Mouse (Mus musculus) monocyte, adult 5-6 weeks (primary cell): ENCODE measurements around the gene Rpgr. TPM values are rescaled to one million over a fixed set of nuclear protein-coding genes. Genes with fewer than 3 reads are reported as not detected.
A peak's percentile ranks its signal among the peaks of the same experiment; 100 is the strongest.

ENCODE experiments used
- ATAC-seq: fragments of 153-309, 156-312 bp; replicated peaks from 2 replicates; pipeline ENCODE4 v1.8.0; 2017; ENCODE audit warnings: mild to moderate bottlenecking; ENCODE audit not compliant: low TSS enrichment, insufficient number of reproducible peaks, severe bottlenecking, poor library complexity, low FRiP score
- total RNA-seq: library from RNA; stranded (forward); fragments of 200-1000, 200-491, 200-594 nt; gene quantifications from 3 replicates; pipeline ENCODE4 v1.2.3, GENCODE M21; 2017

Gene Rpgr
- 1.6 to 4.4 TPM (median 4.2 TPM) in 3 replicates for total RNA-seq

DNA sequence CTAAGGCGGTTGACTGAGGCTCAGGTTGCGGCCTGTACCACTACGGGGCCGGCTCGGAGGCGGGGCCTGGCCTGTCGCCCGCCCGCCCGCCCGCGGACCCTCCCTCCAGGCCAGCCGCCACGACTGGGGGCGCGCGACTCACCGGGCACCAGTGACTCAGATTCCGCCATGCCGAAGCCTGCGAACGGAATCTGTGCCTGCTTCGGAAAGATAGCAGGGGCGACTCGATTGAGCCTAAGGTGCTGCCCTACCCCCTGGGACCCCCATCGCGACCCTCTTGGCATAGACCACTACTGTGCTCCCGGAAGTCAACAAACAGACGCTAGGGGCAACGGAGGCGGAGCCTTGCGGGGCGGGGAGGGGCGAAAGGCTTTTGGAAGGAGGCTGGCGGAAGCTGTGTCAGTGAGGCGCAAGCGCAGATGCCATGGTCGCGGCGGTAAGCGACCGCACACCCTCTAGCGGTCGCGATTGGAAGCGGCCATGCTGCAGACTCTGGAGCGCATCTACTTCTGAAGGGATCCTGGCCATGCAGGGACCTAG, at the start of gene Rpgr:
Rpgr (minus strand) TSS at position 511 of the 540 bp plus-strand sequence.
- peak; percentile 99 for ATAC-seq

DNA sequence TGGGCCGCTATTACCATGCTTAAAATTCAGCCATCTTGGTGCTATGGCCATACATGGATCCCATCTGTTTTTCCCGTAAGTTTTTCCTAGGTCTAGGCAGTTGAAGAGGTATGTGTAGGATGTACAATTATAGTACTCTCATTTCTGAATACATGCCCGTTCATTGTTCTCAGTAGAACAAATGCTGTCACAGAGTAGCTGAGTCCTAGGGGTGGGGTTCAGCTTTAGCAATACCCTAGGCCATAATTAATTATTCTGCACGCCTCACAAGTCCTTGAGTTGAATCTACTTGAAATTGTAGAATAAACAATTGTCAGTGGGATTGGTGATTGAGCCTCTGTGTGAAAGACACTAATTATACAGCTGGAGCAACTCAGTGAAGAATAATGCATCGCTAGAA, 41.5 kb upstream of the Rpgr start:
- ATAC-seq: no peak

DNA sequence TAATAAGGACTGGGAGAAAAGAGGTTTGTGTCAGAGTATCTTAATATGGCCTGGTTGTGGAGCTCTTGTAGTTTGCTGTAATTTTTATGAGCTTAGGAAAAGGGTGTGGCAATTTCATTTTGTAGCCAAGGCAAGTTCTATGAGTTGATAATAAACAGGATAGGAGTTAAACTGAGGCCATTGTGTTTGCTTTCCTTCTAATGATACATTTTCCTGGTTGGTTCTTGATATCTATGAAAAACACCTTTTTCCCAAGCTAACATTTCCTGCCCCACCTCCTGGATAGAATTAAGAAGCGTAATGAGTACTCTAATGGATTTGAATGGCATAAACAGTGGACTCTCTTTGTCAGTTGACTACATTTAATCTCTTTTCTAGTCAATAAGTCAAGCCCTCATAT, 41.1 kb upstream of the Rpgr start:
- ATAC-seq: no peak

DNA sequence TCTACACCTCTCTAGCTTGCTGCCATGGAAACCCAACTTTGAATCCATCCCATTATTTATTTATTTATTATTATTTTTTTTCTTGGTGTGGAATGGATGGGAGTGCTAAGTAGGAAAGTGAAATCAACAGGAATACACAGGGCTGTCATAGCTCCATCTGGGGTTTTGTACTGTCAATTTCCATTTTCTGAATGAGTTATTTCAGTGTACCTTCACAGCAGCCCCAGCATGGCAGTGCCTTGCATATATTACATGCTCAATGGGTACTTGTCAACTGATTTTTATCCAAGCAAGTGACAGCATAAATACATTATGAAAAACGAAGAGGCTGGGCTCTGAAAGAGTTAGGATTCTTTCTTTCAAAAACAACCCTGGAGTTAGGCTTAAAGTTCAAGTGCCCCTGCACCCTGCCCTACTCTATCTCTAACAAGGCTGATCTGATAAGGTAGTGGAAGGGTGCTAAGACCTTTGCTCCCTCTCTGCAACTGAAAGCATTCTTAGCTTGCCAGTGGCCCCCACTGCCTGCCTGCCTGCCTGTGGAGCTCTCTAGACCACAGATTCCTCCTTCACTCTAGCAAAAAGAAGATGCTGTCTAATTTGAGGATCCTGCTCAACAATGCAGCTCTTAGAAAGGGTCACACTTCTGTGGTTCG, 35.3 kb upstream of the Rpgr start, which contains the start of gene Otc:
Otc (plus strand) TSS at position 454 of the 653 bp plus-strand sequence.
- no peak for ATAC-seq

DNA sequence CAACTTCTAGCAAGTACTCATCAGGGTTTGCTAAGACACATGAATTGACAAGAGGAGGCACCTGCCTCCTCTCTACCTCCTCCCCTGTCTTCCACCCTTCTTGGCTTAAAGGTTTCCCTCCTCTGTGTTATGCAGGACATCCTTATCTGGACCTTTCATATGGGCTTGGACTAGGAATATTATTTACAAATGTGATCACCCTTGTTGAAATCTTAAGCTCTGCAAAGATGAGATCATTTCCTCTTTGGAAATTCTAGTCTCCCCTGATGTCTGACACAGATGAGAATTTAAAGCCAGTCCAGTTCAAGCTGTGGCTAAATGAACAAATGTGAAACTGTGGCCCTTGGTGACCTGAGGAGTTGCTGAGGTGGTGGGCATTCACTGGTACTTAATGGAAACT, 34.6 kb upstream of the Rpgr start:
- no peak for ATAC-seq

DNA sequence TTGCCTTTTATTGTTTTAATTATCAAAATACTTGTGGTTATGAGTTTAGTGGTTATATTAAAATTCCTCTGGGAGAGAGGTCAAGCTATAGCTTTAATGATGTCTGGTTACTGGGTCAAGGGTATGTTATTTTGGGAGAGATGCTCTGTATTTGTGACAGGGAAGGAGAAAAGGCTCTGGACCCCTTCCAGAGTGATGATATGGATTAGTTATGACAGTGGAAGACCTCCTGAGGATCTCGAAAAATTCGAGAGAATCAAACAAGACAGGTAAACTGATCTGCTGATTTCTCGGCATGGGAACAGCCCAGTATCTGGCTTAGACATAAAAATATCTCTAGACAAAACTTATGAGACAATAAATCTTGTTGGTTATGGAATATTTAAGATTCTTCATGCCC, 27.2 kb upstream of the Rpgr start:
- ATAC-seq: no peak

DNA sequence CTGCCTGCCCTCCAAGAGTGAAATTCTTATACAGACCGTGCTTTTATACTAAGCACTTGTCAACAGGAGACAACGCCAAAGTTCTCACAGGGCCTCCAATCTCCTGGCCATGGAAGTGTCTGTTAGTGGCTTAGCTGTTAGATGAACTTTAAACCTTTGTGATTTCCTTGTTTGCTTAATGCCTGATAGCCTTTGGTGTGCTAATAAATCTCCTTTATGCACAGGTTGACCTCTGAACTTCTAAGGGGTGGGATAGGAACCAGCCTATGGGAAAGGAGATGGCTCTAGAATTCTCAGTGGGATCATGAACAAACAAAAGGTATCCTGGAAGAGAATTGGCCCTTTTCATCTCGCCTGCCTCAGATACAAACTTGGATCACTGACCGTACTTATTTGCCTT, 22.8 kb upstream of the Rpgr start:
- ATAC-seq: no peak

DNA sequence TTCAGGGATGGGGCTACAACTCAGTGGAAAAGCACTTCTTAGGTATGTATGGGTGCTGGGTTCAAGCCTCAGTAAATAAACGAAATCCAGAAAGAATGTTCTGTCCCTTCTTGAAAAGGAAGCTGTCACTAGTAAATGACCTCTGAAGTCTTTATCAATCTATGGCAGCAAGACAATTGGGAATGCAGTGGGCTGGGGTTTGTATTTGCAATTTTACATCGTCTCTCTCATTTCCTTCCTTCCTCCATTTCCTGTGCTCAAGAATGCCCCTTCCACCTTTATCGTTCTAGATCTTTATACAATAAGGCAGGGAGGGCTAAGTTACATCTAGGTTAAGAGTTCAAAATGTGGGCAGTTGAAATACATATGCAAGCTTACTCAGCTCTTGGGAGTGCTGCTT, 17.9 kb upstream of the Rpgr start:
- no peak for ATAC-seq

DNA sequence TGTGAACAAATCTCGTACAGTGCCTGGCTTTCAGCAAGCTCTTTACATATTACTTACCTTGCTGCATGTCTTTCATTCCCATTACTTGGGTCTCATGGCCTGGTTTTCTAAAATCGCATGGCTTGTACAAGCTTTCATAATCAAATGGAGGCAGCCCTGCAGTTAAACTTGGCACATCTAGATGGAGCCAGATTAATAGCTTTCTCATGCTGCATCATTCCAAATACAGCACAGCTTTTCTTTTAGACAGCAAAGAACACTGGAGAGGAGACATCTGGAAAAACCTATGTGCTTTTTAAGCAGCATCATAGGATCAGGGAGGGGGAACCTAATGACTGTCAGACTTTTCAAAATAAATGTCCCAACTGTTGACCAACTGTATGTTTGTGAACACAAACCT, 16.3 kb upstream of the Rpgr start:
- no peak for ATAC-seq

DNA sequence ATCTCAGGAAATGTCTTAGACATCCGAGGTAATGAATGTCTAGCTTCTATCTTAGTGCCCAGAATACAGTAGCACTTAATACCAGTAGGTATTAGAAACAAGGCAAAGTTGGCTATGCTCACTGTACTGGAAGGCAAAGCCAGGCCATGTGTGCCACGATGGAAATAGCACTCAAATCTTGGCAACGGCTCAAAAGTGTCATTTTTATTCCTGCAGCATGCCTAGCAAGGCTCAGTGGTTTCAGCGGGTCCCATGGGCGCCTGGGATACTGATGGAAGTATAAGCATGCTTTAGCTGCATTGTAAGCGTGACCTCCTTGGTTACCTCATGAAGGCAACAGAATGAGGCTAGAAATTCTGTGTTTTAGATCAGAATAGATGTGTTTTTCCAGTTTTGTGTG, 2.6 kb upstream of the Rpgr start:
- ATAC-seq: no peak

DNA sequence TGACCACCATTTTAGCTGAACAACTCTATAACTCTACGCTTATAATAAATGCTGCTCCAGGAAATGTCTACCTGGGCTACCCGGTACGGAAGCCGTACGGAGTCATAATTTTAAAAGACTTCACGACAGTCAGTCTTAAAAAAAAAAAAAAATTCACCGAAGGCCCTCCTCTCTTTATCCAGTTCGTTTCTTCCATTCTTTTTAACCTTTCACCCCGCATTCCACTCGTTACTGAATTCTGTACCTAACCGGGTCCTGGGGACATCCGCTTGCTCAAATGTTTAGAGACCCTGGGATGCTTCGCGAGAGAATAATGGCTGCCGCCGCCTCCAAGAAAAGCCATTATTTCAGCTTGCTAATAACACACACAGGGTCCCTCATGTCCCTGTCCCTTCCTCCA, 748 bp downstream of the Rpgr start:
- no peak for ATAC-seq

DNA sequence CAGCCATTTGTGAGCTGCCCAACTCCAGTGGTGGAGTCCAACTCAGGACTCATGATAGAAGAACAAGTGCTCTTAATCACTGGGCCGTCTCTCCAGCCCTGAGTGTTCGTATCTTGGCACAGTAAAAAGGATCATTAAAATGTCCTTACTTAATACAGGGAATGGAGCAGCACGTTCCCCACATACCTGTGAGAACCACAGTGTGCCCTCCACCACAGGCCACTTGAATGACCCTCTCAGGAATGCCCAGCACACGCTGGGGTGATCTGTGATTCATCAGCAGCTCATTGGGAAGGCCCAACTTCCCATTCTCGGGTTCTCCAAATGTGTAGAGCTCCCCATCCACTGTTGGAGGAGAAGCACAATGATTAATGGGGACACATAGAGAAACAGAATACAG, 10.8 kb downstream of the Rpgr start:
- ATAC-seq: no peak

DNA sequence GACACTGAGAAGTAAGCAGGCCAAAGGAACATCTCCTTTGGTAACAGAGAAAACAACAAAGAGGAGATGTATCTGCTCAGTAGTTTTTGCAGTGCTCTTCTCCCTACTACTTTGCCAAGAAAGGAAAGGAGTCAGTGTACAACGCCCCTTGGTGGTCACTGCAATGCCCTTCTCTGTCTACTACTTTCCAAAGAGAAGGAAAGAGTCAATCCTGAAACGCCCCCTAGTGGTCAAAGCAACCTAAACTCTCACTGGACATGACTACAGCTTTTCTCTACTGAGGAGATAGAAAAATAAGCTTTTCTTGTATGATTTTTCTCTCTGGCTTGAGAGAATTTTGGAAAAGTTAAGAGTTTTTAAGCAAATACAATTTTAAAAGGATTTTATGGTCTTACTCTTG, 15.4 kb downstream of the Rpgr start:
- no peak for ATAC-seq

DNA sequence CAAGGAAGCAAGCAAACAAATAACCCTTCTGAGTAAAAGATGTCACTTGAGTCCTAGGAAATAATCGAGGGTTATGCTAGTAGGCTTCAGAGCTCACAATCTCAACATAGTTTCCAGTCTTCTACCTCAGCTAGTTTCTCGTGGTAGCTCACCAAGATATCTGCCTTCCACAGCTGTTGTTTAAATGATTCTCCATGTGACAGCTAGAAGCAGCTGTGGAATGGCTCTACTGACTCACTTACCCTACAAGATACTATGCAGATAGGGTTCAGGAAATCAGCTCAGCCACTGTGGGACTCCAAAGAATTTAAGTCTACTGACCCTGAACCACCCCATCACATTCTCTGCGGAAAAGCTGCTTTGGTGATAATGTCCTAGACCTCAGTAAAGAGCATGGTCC, 64.3 kb downstream of the Rpgr start:
- no peak for ATAC-seq

DNA sequence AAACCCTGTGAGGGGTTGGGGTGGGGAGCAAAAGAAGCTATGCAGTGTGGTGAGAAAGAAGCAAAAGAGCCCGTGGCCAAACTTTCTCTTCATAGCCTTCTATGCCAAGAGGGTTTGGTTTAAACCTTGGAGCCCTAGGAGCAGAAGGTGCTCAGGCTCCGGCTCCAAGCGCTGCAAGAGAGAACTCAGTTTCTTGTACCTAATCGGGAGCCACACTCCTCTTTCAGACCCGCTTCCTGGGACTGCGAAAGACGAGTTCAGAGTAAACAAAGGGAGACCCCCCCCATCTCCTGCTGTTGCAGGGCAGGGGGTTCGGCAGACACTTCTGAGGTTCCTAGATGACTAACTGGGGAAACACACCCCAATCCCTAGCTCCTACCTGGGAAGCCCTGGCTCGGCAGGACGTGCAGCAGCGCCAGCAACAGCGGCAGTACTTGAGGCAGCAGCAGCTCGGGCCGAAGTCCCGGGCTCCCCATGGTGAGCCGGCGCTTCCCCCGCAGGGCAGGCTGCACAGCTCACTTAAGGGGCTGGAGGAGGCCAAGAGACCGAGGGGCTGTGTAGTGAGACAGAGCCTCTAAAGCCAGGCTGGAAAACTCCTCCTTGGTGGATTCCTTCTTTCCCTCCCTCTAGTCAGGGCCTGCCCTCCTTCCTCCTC, 99.5 kb downstream of the Rpgr start, which contains the start of gene Srpx:
Srpx (minus strand) TSS at position 645 of the 655 bp plus-strand sequence.
- no peak for ATAC-seq

DNA sequence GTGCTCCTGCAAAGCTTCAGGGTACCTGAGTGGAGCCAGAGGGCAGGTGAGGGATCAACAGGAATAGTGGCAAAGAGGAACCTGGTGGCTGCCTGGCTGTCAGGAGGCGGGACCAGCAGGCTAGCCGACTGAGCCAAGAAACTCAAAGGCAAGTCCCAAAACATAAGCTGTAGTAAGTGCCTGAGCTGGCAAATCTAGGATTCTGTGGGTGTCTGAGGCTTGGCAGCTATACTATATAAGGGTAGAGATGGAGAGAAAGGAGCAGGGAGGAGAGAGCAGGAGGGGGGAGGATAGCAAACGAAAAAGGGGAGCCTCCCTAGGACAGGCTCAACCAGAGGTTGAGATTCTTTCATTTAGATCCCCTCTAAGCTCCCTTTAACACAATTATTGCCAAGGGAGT, 100.9 kb downstream of the Rpgr start:
- ATAC-seq: no peak

DNA sequence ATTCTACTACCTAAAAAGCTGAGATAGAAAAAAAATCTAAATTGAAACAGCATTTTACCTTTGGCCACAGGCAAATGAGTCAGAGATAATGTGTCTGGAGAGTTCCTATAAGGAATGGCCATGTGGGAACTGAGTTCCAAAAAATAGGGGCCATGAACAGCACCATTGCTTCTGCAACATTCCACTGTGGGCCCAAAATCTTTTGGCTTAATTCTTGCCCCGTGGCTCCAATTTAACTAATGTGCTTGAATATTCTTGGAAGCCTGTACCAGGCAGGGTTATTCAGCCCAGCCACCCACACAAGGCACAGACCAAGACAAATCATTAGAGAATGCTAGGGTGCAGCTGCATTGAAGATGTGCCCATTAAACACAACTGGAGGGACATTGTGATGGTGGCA, 106.0 kb downstream of the Rpgr start:
- no peak for ATAC-seq

DNA sequence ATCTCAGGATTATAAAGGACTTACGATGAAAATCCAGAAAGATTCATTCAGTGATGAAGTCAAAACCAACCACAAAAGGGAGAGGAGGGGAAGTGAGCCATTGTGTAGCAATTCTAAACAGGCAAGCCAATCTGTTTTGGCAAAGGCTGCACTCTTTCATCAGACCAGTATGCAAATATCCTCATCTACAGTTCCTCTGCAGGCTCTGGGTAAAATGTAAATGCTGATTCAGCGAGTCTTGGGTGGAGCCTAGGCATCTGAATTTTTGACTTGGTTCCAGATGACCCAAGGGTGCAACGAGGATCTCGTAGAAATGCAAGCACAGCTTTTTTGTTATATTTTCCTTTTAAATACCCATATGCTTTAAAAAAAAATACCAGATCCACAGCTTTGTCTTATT, 108.2 kb downstream of the Rpgr start:
- no peak for ATAC-seq

DNA sequence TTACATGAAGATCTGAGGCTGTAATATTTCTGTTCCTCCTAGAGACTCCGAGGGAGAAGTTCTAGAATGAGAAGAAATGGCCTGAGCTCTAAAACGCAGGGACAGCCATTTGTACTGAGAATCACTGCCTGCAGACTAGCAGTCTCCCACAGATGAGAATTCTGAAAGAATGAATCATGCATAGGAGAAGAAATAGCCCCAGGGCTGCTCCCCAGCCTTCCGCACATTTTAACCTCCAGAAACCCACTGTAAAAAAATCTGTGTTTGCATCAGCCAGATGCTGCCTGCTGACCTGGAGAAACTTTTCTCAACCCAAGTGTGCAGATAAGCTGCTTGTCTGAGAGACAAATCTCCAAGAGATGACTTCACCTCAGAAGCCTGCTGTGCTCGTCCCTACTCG, 111.2 kb downstream of the Rpgr start:
- no peak for ATAC-seq

DNA sequence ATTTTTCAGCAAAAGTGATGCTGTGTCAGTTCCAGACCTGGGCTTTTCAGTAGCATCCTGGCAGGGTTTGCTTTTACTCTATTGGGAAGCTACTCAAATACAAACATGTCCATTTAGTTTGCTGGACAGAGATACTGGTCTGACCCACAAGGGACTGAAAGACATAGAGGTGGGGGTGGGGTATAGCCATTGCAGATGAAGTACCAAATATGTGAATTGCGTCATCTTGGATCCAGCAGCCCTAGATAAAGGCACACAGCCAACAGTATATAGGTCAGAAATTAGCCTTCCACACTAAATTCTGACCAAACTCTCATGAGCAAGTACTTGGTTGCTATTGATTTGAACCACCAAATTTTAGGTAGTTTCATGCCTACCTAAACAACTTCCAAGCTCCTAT, 114.0 kb downstream of the Rpgr start:
- ATAC-seq: no peak
